Comparison of ENCODE assay signal across 14 mouse cellular contexts in genomic region chr13:101994779-101995178, GRCm38 (mm10).
A peak's percentile ranks its signal among the peaks of the same experiment; 100 is the strongest.
DNase-seq lines count a peak whose midpoint lies in the region; ATAC-seq and TF ChIP-seq lines count a peak whose summit lies in the region.
"Had no signal": no experiment of that assay in that cellular context is flagged by ENCODE, and none has a peak within 500 bp of the region (broad histone marks: within the 10 kb centered on the region; RNA-seq: fewer than 3 reads in every experiment).

No protein-coding gene starts in this region.

- H3K4me3 ChIP-seq in lung, adult 2 months (replicated peaks; ENCODE audit: extremely low read depth, low read depth, low read length) = no peak overlapping the region
- H3K4me3 ChIP-seq in heart, embryonic 16.5 days (ENCODE audit: low read length) = no peak overlapping the region
- H3K4me3 ChIP-seq: embryonic facial prominence, embryonic 12.5 days; limb, embryonic 13.5 days had no signal

- H3K27me3 ChIP-seq in heart, embryonic 16.5 days (ENCODE audit: control insufficient read depth, insufficient read depth, low read length) = no peaks in the 10 kb centered on the region
- H3K27me3 ChIP-seq: embryonic facial prominence, embryonic 12.5 days had no signal

- no peak overlapping the region for H3K4me2 ChIP-seq in heart, embryonic 16.5 days (ENCODE audit: low read depth, low read length)
- H3K4me2 ChIP-seq: embryonic facial prominence, embryonic 12.5 days; limb, embryonic 13.5 days had no signal

- TF ChIP-seq CTCF in lung, adult 2 months (IDR thresholded peaks at IDR 0.05; ENCODE audit: insufficient read depth, low read length) = no peak

- no peak overlapping the region for H3K27ac ChIP-seq in heart, embryonic 16.5 days (ENCODE audit: low read length)
- H3K27ac ChIP-seq: embryonic facial prominence, embryonic 12.5 days; limb, embryonic 13.5 days had no signal

- H3K9ac ChIP-seq in heart, embryonic 16.5 days (ENCODE audit: low read length) = no peak overlapping the region
- H3K9ac ChIP-seq: embryonic facial prominence, embryonic 12.5 days; limb, embryonic 13.5 days had no signal

- H3K4me1 ChIP-seq in lung, adult 2 months (ENCODE audit: control insufficient read depth, insufficient read depth, low read length) = peaks cover 3% of the 10 kb centered on the region; the same call in 1 of the 2 replicates
- H3K4me1 ChIP-seq in heart, embryonic 16.5 days (ENCODE audit: control insufficient read depth, insufficient read depth, low read length) = peaks cover 14% of the 10 kb centered on the region
- H3K4me1 ChIP-seq: embryonic facial prominence, embryonic 12.5 days; limb, embryonic 13.5 days had no signal

- DNase-seq in lung, adult 18-20 months = peak; percentile 31 to 65
- no peak for DNase-seq in lung, adult 2 months
- peak; percentile 65 for DNase-seq in kidney, postnatal 4 days
- DNase-seq in cerebellum, adult 18-20 months = no peak
- no peak for DNase-seq in frontal cortex, adult 2 months (ENCODE audit: extremely low spot score in 1 of 2, low spot score in 1 of 2)
- DNase-seq in spleen, postnatal 14 days (ENCODE audit: low spot score in 2 of 2) = no peak
- DNase-seq: cerebellum, adult 9-11 months; right cerebral cortex, adult 18-20 months; thymus, postnatal 14 days had no signal

- no peak for TF ChIP-seq POLR2A in lung, adult 2 months (IDR thresholded peaks at IDR 0.05; ENCODE audit: borderline replicate concordance, extremely low read depth, low read depth, low read length)

- peak; percentile 41 for ATAC-seq in heart, embryonic 16.5 days (replicated peaks; ENCODE audit: extremely low read depth, insufficient read depth, low FRiP score)
- ATAC-seq: CD4-positive, CD25-positive, alpha-beta regulatory T cell, adult 4 months; intestine, embryonic 16.5 days had no signal

- 47% methylated on average over 3 of the region's 3 CpGs for WGBS in lung, adult 2 months
- 43% methylated on average over 3 of the region's 3 CpGs for WGBS in heart, embryonic 16.5 days

- no peaks in the 10 kb centered on the region for H3K36me3 ChIP-seq in heart, embryonic 16.5 days (ENCODE audit: control insufficient read depth, insufficient read depth)
- H3K36me3 ChIP-seq: embryonic facial prominence, embryonic 12.5 days; limb, embryonic 13.5 days had no signal

- no peaks in the 10 kb centered on the region for H3K9me3 ChIP-seq in heart, embryonic 16.5 days (replicated peaks; ENCODE audit: control insufficient read depth, low read length)
- H3K9me3 ChIP-seq: embryonic facial prominence, embryonic 12.5 days; limb, embryonic 13.5 days had no signal

Comparison
In these comparisons a context has a peak if more than half of its experiments do, and no peak if none do; other contexts are left out.
1. DNase-seq: peak in lung, adult 18-20 months (2 of 2) and kidney, postnatal 4 days (2 of 2); none in lung, adult 2 months (single experiment), cerebellum, adult 18-20 months (0 of 2), frontal cortex, adult 2 months (0 of 2) and spleen, postnatal 14 days (0 of 2).